Mouse (Mus musculus) brain, embryonic 14.5 days (tissue): ENCODE results near the gene Gm11733. TPM values are rescaled to one million over a fixed set of nuclear protein-coding genes. Genes with fewer than 3 reads are reported as not detected.

Experiments
- DNase-seq: peaks from one replicate; pipeline ENCODE4 v3.0.0-alpha.2; 2011; ENCODE audit warnings: low read depth
- CTCF ChIP-seq: fragments of 200-500 bp; IDR thresholded peaks from 2 replicates; pipeline ENCODE4 v1.5.1; 2012; ENCODE audit warnings: inconsistent platforms, mild to moderate bottlenecking, moderate library complexity, borderline replicate concordance; ENCODE audit not compliant: insufficient read depth, insufficient read length; ENCODE audit errors: extremely low read depth
- POLR2A ChIP-seq: fragments of 200-500 bp; IDR thresholded peaks from 2 replicates; pipeline ENCODE4 v1.6.1; 2012; ENCODE audit warnings: mild to moderate bottlenecking, inconsistent platforms, borderline replicate concordance; ENCODE audit not compliant: poor library complexity, insufficient read depth, insufficient read length, severe bottlenecking; ENCODE audit errors: extremely low read depth
- polyA plus RNA-seq: library from polyadenylated mRNA; depleted of rRNA; stranded (reverse); fragments of >200 nt; gene quantifications from 2 replicates; pipeline ENCODE4 v1.2.3, GENCODE M21; 2012; rRNA removed

Gene Gm11733
- polyA plus RNA-seq, 1 experiment = 0.12 TPM

GRCm38 (mm10) chr11:117521906-117522780, 38.0 kb downstream of the Gm11733 start:
- TF ChIP-seq POLR2A (no peak), CTCF (no peak)
- DNase-seq = peak; percentile 48

- 0 out of 2 replicates have a peak, but pooled peaks have one; percentile 8 for TF ChIP-seq POLR2A
- TF ChIP-seq CTCF = no peak
- peak; percentile 92 for DNase-seq
These were observed 38.8 kb downstream of the Gm11733 start for GRCm38 (mm10) chr11:117522879-117523519.

GRCm38 (mm10) chr11:117525606-117526349, 41.6 kb downstream of the Gm11733 start:
- peak; percentile 75 for DNase-seq
- TF ChIP-seq POLR2A = no peak
- no peak for TF ChIP-seq CTCF

GRCm38 (mm10) chr11:117532374-117532773, 48.2 kb downstream of the Gm11733 start:
- peak; percentile 58 for DNase-seq
- no peak for TF ChIP-seq CTCF
- TF ChIP-seq POLR2A = no peak

- peak; percentile 85 for DNase-seq
- TF ChIP-seq CTCF = no peak
- no peak for TF ChIP-seq POLR2A
These were observed 50.7 kb downstream of the Gm11733 start for GRCm38 (mm10) chr11:117534912-117535311.

- no peak for TF ChIP-seq CTCF
- TF ChIP-seq POLR2A = no peak
- DNase-seq = no peak
These were observed 51.5 kb downstream of the Gm11733 start for GRCm38 (mm10) chr11:117535491-117536304.

GRCm38 (mm10) chr11:117536586-117536985, 52.4 kb downstream of the Gm11733 start:
- peak; percentile 44 for DNase-seq
- TF ChIP-seq POLR2A = no peak
- TF ChIP-seq CTCF = no peak

Other genes with a start within 250 kb of the Gm11733 start
- 54.3 and 82.0 TPM in 2 replicates for gene Tnrc6c, start 169.9 kb downstream of the Gm11733 start, polyA plus RNA-seq